Comparison of ENCODE assay signal across 8 mouse cellular contexts in genomic region chr5:142550706-142551652, GRCm38 (mm10). TPM values are rescaled to one million over a fixed set of nuclear protein-coding genes. Genes with fewer than 3 reads are reported as not detected.
DNase-seq lines count a peak whose midpoint lies in the region; ATAC-seq and TF ChIP-seq lines count a peak whose summit lies in the region.

Gene Radil, minus strand, starts transcription at chr5:142551098.

- peak within 1 kb of the TSS; percentile 97 for H3K4me2 ChIP-seq in lung, embryonic 16.5 days (ENCODE audit: low read depth, low read length)

- peak; percentile 90 for DNase-seq in Patski (ENCODE audit: low read depth, low spot score)
- peak; percentile 99 to 100 for DNase-seq in cerebellum, postnatal 10 days
- DNase-seq in frontal cortex, adult 2 months (ENCODE audit: extremely low spot score in 1 of 2, low spot score in 1 of 2), result peak; percentile 97 to 100
- peak; percentile 98 for DNase-seq in hindbrain, embryonic 10.5 days (ENCODE audit: low spot score)
- DNase-seq in layer of hippocampus, adult 9-11 months, result peak; percentile 99
- peak; percentile 97 for DNase-seq in ovary, postnatal 14 days (ENCODE audit: low spot score)
- peak; percentile 44 to 58 for DNase-seq in thymus, postnatal 10 days (ENCODE audit: low spot score in 2 of 2)

- peak within 1 kb of the TSS; percentile 61 for H3K9ac ChIP-seq in lung, embryonic 16.5 days (ENCODE audit: low read length)

- no peaks in the 10 kb centered on the region for H3K9me3 ChIP-seq in hindbrain, embryonic 10.5 days
- no peaks in the 10 kb centered on the region for H3K9me3 ChIP-seq in lung, embryonic 16.5 days (ENCODE audit: control insufficient read depth, low read length)

- no peaks in the 10 kb centered on the region for H3K27me3 ChIP-seq in Patski
- H3K27me3 ChIP-seq in hindbrain, embryonic 10.5 days (ENCODE audit: insufficient read depth, poor library complexity, severe bottlenecking), result peaks cover 26% of the 10 kb centered on the region; the same call in 1 of the 2 replicates
- no peaks in the 10 kb centered on the region for H3K27me3 ChIP-seq in lung, embryonic 16.5 days (ENCODE audit: control insufficient read depth, insufficient read depth, low read depth, low read length)

- peaks cover 34% of the 10 kb centered on the region for H3K4me1 ChIP-seq in hindbrain, embryonic 10.5 days (replicated peaks)
- H3K4me1 ChIP-seq in lung, embryonic 16.5 days (replicated peaks; ENCODE audit: control insufficient read depth, insufficient read depth, low read length), result peaks cover 21% of the 10 kb centered on the region

- H3K4me3 ChIP-seq in hindbrain, embryonic 10.5 days, result peak within 1 kb of the TSS; percentile 76
- peak within 1 kb of the TSS; percentile 59 for H3K4me3 ChIP-seq in lung, embryonic 16.5 days (ENCODE audit: low read length)

- H3K36me3 ChIP-seq in hindbrain, embryonic 10.5 days, result no peaks in the 10 kb centered on the region
- no peaks in the 10 kb centered on the region for H3K36me3 ChIP-seq in lung, embryonic 16.5 days (ENCODE audit: control insufficient read depth, insufficient read depth, low read length)

- peak within 1 kb of the TSS; percentile 87 for H3K27ac ChIP-seq in hindbrain, embryonic 10.5 days
- H3K27ac ChIP-seq in lung, embryonic 16.5 days (ENCODE audit: low read length), result no peak within 1 kb of the TSS

- CTCF ChIA-PET in Patski (lab: Charles Lee), result interaction anchor here (0.7 to 4.2 kb wide), 13 partner anchors 13 to 99 kb away, joined by 3 to 34 read pairs (median 4); no protein-coding TSS in a partner anchor

- POLR2A ChIA-PET in Patski (lab: Charles Lee), result interaction anchor here (0.9 to 1.4 kb wide), 3 partner anchors 41 to 110 kb away, joined by 3 to 5 read pairs (median 4); no protein-coding TSS in a partner anchor

- ATAC-seq in Patski, result peak; percentile 92
- ATAC-seq in lung, embryonic 16.5 days (ENCODE audit: low read depth), result peak; percentile 97

- in situ Hi-C loops in Patski (cut with MboI; ENCODE audit: low pct_unique_long_range_greater_than_20kb), result no loop called here

- TF ChIP-seq CTCF in Patski (IDR thresholded peaks at IDR 0.05), result peak; percentile 100

- WGBS in hindbrain, embryonic 10.5 days, result 2% methylated on average over 80 of the region's 80 CpGs
- WGBS in lung, embryonic 16.5 days, result 2% methylated on average over 76 of the region's 80 CpGs

RNA-seq across cellular contexts. Expression of gene Radil, which starts in this region (rescaled TPM):
- polyA plus RNA-seq in Patski (2021), result 0.42 TPM
- polyA plus RNA-seq in frontal cortex, adult 2 months (2012; rRNA removed), result 17.3 and 20.1 TPM in 2 replicates
- polyA plus RNA-seq in hindbrain, embryonic 10.5 days (2016; fragmentation: Nextera tagmentation; extraction: Ambion mirVana), result 5.5 and 6.1 TPM in 2 replicates
- 3.8 and 4.1 TPM in 2 replicates for polyA plus RNA-seq in lung, embryonic 16.5 days (2015; fragmentation: Nextera tagmentation; extraction: Ambion mirVana)

Comparison
In these comparisons a context has a peak if more than half of its experiments do, and no peak if none do; other contexts are left out.
1. Peak in DNase-seq and ATAC-seq in Patski; RNA of the gene not detected or under 1 TPM.